Mouse (Mus musculus) intestine, postnatal 0 days (tissue): ENCODE results near the gene 1190005I06Rik. TPM values are rescaled to one million over a fixed set of nuclear protein-coding genes. Genes with fewer than 3 reads are reported as not detected.

Source experiments
- ATAC-seq: fragments of 200-750 bp; cut with Nextera tagmentation; 2 replicates; pipeline ENCODE4 v1.8.0; 2017; ENCODE audit warnings: mild to moderate bottlenecking, moderate TSS enrichment, moderate library complexity
- H3K27ac ChIP-seq: fragments of 300-500 bp; sonication (generic); 2 replicates; pipeline ENCODE4 v1.5.1; 2014; ENCODE audit warnings: mild to moderate bottlenecking, low read depth, low read length, moderate library complexity
- H3K27me3 ChIP-seq: fragments of 300-500 bp; sonication (generic); replicated peaks from 2 replicates; pipeline ENCODE4 v1.6.1; 2014; ENCODE audit warnings: low read length, mixed read lengths; ENCODE audit not compliant: control insufficient read depth, insufficient read depth
- H3K36me3 ChIP-seq: fragments of 300-500 bp; sonication (generic); 2 replicates; pipeline ENCODE4 v1.6.1; 2014; ENCODE audit warnings: mild to moderate bottlenecking, moderate library complexity; ENCODE audit not compliant: control insufficient read depth, insufficient read depth
- H3K4me1 ChIP-seq: fragments of 300-500 bp; sonication (generic); replicated peaks from 2 replicates; pipeline ENCODE4 v1.6.1; 2014; ENCODE audit warnings: antibody characterized with exemption, low read length, mixed read lengths; ENCODE audit not compliant: control insufficient read depth, insufficient read depth
- H3K4me2 ChIP-seq: fragments of 300-500 bp; sonication (generic); replicated peaks from 2 replicates; pipeline ENCODE4 v1.6.1; 2014; ENCODE audit warnings: low read depth, mild to moderate bottlenecking, moderate library complexity
- H3K4me3 ChIP-seq: fragments of 300-500 bp; sonication (generic); 2 replicates; pipeline ENCODE4 v1.5.1; 2014; ENCODE audit warnings: low read depth, low read length
- H3K9ac ChIP-seq: fragments of 300-500 bp; sonication (generic); 2 replicates; pipeline ENCODE4 v1.6.1; 2014; ENCODE audit warnings: mild to moderate bottlenecking, low read depth, low read length
- H3K9me3 ChIP-seq: fragments of 300-500 bp; sonication (generic); 2 replicates; pipeline ENCODE4 v1.6.1; 2016; ENCODE audit warnings: mixed run types; ENCODE audit not compliant: control insufficient read depth
- CTCF ChIP-seq: sonication (generic); IDR thresholded peaks from 2 replicates; pipeline ENCODE4 v1.5.1; 2016; ENCODE audit warnings: low read depth, mild to moderate bottlenecking, control low read depth, antibody characterized with exemption, moderate library complexity
- WGBS: fragments of 180-500 bp; shearing (Covaris S2); extraction: QIAGEN DNeasy Blood & Tissue Kit; methylation state at CpG from one replicate; pipeline ENCODE4 v1.1.7; 2014; 5-methylcytosine and 5-hydroxymethylcytosine counted together
- polyA plus RNA-seq: library from polyadenylated mRNA; unstranded; fragments of >200 nt; fragmentation: Nextera tagmentation; extraction: Ambion mirVana; gene quantifications from 2 replicates; pipeline ENCODE4 v1.2.1, GENCODE M21; 2015

Gene 1190005I06Rik
- polyA plus RNA-seq, 1 experiment from 2014 or later, result 4.0 TPM

DNA sequence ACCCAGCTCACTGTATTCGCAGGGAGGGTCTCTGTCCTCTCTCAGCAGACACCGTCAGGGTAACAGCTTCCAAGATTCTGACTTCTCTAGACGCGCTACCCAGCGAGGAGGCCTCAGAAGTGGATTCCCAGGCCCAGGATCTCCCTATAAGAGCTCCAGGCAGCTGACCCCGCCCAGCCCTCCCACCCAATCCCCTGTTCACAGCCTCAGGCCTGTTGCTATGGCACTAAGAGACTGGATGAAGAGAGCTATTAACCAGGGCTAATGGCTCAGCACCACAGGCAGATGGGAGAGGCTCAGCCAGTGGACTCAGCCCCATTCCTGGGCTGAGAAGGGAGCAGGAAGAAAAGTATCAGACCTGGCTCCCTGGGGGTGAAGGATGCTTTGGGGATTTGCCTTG lies 44.8 kb downstream of the 1190005I06Rik start:
- no peak overlapping the region for H3K27ac ChIP-seq
- no peak overlapping the region for H3K4me3 ChIP-seq
- no peak for ATAC-seq
- no peak for TF ChIP-seq CTCF
- H3K4me2 ChIP-seq, result no peak overlapping the region
- no peak overlapping the region for H3K9ac ChIP-seq
- H3K27me3 ChIP-seq, result 0 out of 2 replicates have a peak, but pooled peaks cover 5% of the 10 kb centered on the region
- H3K9me3 ChIP-seq, result no peaks in the 10 kb centered on the region
- WGBS, result 62% methylated on average over 6 of the region's 6 CpGs
- H3K36me3 ChIP-seq, result no peaks in the 10 kb centered on the region
- no peaks in the 10 kb centered on the region for H3K4me1 ChIP-seq

DNA sequence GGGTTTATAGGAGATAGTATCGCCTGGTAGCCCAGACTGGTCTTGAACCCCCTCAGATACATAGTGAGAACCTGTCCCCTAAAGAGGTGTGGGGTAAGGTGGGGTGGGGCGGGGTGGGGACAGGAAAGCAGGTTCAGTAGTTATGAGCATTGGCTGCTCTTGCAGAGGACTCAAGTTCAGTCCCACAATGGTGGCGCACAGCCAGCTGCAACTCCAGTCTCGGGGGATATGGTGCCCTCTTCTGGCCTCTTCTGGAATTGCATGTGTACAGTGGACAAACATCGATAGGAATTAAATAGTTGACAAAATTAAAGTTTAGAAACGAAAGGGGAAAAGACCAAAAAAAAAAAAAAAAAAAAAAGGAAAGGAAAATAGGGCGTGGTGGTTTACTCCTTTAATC lies 47.9 kb downstream of the 1190005I06Rik start:
- Histone ChIP-seq H3K4me2 (no peak overlapping the region), H3K9ac (no peak overlapping the region), H3K9me3 (no peaks in the 10 kb centered on the region), H3K36me3 (no peaks in the 10 kb centered on the region), H3K4me3 (no peak overlapping the region), H3K27ac (no peak overlapping the region), H3K4me1 (no peaks in the 10 kb centered on the region), H3K27me3 (0 out of 2 replicates have a peak, but pooled peaks cover 5% of the 10 kb centered on the region)
- TF ChIP-seq CTCF, result peak; percentile 80
- ATAC-seq, result no peak
- WGBS, result 52% methylated on average over 7 of the region's 7 CpGs

GRCm38 (mm10) chr8:120598579-120598978 lies 48.9 kb downstream of the 1190005I06Rik start:
- 29% methylated on average over 24 of the region's 24 CpGs for WGBS
- ATAC-seq, result no peak
- Histone ChIP-seq H3K4me2 (peak overlapping the region; percentile 35), H3K4me3 (no peak overlapping the region), H3K4me1 (no peaks in the 10 kb centered on the region), H3K27me3 (0 out of 2 replicates have a peak, but pooled peaks cover 5% of the 10 kb centered on the region), H3K9ac (no peak overlapping the region), H3K9me3 (no peaks in the 10 kb centered on the region), H3K27ac (no peak overlapping the region), H3K36me3 (no peaks in the 10 kb centered on the region)
- TF ChIP-seq CTCF, result no peak

DNA sequence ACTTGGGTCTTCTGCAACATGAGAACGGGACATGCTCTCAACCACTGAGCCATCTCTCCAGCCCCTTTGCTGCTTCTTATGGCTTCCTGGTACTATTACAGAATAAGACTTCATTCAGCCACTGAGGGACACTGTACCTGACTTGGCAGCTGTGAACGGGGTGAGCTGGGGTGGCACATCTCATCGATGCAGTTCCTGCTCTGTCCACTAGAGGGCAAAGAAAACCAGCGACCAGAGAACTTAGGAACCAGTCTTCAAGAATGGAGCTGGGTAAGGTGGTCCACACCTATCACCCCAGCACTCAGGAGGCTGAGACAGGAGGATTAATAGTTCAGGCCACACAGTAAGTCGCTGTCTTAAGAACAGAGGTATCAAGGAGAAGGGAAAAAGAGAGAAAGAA lies 51.5 kb downstream of the 1190005I06Rik start:
- Histone ChIP-seq H3K9ac (no peak overlapping the region), H3K27me3 (0 out of 2 replicates have a peak, but pooled peaks cover 5% of the 10 kb centered on the region), H3K27ac (no peak overlapping the region), H3K9me3 (no peaks in the 10 kb centered on the region), H3K36me3 (no peaks in the 10 kb centered on the region), H3K4me1 (no peaks in the 10 kb centered on the region), H3K4me3 (no peak overlapping the region), H3K4me2 (no peak overlapping the region)
- WGBS, result 10% methylated on average over 5 of the region's 5 CpGs
- no peak for ATAC-seq
- TF ChIP-seq CTCF, result peak; percentile 88

- Histone ChIP-seq H3K9ac (no peak overlapping the region), H3K36me3 (no peaks in the 10 kb centered on the region), H3K4me3 (no peak overlapping the region), H3K27me3 (0 out of 2 replicates have a peak, but pooled peaks cover 5% of the 10 kb centered on the region), H3K4me1 (no peaks in the 10 kb centered on the region), H3K27ac (no peak overlapping the region), H3K9me3 (no peaks in the 10 kb centered on the region), H3K4me2 (no peak overlapping the region)
- WGBS, result 90% methylated on average over 5 of the region's 5 CpGs
- peak; percentile 60 for TF ChIP-seq CTCF
- ATAC-seq, result no peak
Measured at GRCm38 (mm10) chr8:120594571-120594970, 52.9 kb downstream of the 1190005I06Rik start.

DNA sequence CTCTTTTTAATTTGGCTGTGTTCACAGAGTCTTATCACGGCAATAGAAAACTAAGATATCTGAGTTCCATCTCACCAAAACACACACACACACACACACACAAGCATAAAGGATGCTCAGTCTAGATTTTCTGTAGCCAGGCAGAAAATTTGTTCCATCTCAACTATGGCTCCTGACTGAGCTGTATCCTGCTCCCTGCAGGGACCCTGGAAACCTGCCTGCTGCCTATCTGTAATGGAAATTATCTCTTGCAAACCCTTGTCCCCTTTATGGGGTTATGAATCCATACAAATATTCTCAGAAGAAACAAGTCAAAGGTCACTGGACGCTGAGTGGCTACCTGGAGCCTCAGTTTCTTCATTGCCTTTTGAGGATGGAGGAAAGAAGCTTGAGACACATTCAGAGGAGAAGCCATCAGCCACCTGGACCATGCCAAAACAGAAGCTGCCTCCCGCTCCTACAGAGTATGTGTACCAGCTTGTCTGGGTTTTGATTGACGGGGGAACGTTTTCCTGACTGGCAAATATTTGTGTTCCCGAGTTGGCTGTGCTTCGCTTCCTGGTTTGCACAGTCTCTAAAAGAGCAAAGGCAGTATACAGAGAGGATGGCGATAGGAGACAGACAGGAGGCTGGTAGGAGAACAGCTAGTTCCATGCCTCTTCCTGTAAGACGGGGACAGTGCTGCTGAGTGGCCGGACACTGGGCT lies 55.7 kb downstream of the 1190005I06Rik start:
- H3K27ac ChIP-seq, result no peak overlapping the region
- no peaks in the 10 kb centered on the region for H3K9me3 ChIP-seq
- H3K4me2 ChIP-seq, result no peak overlapping the region
- WGBS, result 37% methylated on average over 10 of the region's 10 CpGs
- no peaks in the 10 kb centered on the region for H3K36me3 ChIP-seq
- H3K4me1 ChIP-seq, result no peaks in the 10 kb centered on the region
- no peak overlapping the region for H3K9ac ChIP-seq
- TF ChIP-seq CTCF, result no peak
- no peaks in the 10 kb centered on the region for H3K27me3 ChIP-seq
- H3K4me3 ChIP-seq, result no peak overlapping the region
- no peak for ATAC-seq
